Mouse (Mus musculus) spleen, postnatal 0 days (tissue): Measurements from ENCODE around the gene Gch1. TPM values are rescaled to one million over a fixed set of nuclear protein-coding genes. Genes with fewer than 3 reads are reported as not detected.

Experiments used
- polyA plus RNA-seq: library from polyadenylated mRNA; unstranded; fragments of >200 nt; fragmentation: Nextera tagmentation; extraction: Ambion mirVana; gene quantifications from 2 replicates; pipeline ENCODE4 v1.2.1, GENCODE M21; 2015

Gch1 gene
- polyA plus RNA-seq = 5.5 and 6.4 TPM in 2 replicates

GRCm38 (mm10) chr14:47188848-47189634 lies at the start of gene Gch1:
TSS of gene Gch1 (minus strand) at chr14:47189413.

Other genes starting within 250 kb of the Gch1 start
- 45.0 and 49.7 TPM in 2 replicates for gene Wdhd1, start 87.4 kb upstream of the Gch1 start, polyA plus RNA-seq
- gene Socs4, start 87.5 kb upstream of the Gch1 start, polyA plus RNA-seq = 3.2 and 3.6 TPM in 2 replicates
- gene Mapk1ip1l, start 108.9 kb upstream of the Gch1 start, polyA plus RNA-seq = 25.8 TPM in 2 replicates
- gene Lgals3, start 178.3 kb upstream of the Gch1 start, polyA plus RNA-seq = 88.1 and 122 TPM in 2 replicates
- 52.8 and 61.3 TPM in 2 replicates for gene Dlgap5, start 229.0 kb upstream of the Gch1 start, polyA plus RNA-seq